Mouse (Mus musculus): ENCODE data around the gene Tbc1d1.
A peak's percentile ranks its signal among the peaks of the same experiment; 100 is the strongest.

Gene Tbc1d1

DNA sequence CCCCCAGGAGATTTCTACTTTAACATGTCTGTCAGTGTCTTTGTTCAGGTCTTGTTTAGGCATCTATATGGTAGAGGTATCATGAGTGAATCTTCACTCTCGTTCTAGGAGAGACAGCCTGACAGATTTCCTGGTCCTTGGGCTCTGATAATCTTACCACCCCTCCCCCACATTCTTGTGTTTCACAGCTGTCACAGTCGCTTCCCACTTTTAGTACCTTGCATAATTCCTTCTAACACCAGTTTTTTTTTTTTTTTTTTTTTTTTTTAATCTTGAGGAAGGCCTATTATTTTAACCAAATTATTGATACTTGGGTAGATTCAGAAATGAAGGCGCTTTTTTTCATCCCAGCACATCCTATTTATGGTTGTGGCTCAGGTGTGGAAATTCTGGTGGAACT, 81.6 kb downstream of the Tbc1d1 start:
- DNase-seq (ENCODE audit: low spot score in 2 of 2), result no peak

- DNase-seq (ENCODE audit: low spot score in 2 of 2), result no peak
Measured at GRCm38 (mm10) chr5:64238894-64239652, 83.0 kb downstream of the Tbc1d1 start.

GRCm38 (mm10) chr5:64240941-64241682, 85.0 kb downstream of the Tbc1d1 start:
- no peak for DNase-seq (ENCODE audit: low spot score in 2 of 2)

DNA sequence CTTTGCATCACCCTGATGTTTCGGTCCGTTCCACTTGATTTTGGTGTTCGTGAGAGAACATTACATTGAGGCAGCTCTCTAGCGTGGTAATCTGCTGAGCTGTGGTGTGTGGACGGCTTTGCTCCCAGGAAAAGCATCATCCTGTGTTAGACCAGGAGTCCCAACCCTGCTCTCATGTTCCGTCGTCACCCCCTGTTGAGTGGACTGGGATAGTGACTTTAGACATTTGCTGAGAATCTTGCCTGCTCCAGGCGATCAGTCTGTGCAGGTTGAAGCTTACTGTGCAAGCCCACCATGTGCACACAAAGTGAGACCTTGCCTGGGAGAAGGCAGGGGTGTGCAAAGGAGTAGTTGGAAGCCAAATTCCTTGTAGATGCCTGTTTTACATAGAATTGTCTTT, 85.8 kb downstream of the Tbc1d1 start:
- no peak for DNase-seq (ENCODE audit: low spot score in 2 of 2)

- no peak for DNase-seq (ENCODE audit: low spot score in 2 of 2)
Measured at GRCm38 (mm10) chr5:64242795-64243455, 86.8 kb downstream of the Tbc1d1 start.

DNA sequence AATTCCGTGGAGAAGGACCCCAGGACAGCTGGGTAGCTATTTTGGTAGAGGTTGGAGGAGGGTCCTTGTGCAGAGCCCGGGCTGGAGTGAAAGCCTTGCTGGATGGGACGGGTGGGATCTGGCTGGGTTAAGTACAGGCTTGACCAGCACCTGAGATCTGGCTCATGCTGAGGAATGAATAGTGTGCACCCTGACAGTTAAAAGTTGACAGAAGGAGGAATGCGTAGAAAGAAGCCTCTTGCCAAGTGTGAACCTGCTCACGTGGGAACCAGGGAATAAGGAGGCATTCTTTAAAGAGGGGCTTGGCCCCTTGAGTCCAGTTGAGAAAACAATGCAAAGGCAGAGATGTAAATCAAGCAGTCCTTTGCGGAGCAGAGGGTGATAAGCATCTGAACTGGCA, 87.6 kb downstream of the Tbc1d1 start:
- DNase-seq (ENCODE audit: low spot score in 2 of 2), result no peak

DNA sequence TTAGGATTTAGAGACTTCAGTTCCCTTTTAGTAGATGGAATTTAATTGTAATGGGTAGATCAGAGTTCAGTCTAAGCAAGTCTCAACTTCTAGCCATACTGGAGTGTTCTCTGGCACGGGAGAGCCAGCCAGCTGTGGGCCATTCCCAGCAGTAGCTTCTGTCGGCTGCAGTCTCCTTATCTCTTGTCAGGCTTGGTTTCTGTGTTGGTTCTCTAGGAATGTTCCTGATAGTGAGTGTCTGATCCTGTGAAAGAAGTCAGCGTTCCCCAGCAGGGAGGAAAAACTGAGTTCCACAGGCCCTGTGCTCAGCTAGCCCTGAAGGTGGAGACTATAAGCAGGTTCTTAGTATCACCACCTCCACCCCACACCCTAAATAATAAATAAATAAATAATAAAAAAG, 88.2 kb downstream of the Tbc1d1 start:
- DNase-seq (ENCODE audit: low spot score in 2 of 2), result no peak

GRCm38 (mm10) chr5:64244745-64245144, 88.6 kb downstream of the Tbc1d1 start:
- no peak for DNase-seq (ENCODE audit: low spot score in 2 of 2)

DNA sequence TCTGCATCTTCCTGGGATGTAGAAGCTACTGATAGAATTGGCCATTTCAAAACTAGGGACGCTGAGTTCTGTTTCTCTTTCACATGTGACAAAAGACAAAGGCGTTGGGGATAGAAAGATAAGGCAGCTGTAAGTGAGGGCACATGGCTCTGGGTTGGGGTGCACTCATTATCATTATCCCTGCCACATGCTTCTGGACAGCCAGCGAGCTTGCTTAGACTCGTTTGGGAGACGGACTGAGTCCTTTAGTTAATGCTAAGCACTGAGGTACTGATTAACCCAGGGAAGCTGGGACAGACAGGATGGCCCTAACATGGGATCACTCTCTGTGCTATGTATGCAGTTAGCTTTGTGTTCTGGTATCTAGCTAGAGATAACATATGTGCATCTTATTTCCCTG, 95.3 kb downstream of the Tbc1d1 start:
- no peak for DNase-seq (ENCODE audit: low spot score in 2 of 2)

- DNase-seq (ENCODE audit: low spot score in 2 of 2), result no peak
Measured at GRCm38 (mm10) chr5:64254278-64254677, 98.2 kb downstream of the Tbc1d1 start.

- no peak for DNase-seq (ENCODE audit: low spot score in 2 of 2)
Measured at GRCm38 (mm10) chr5:64254988-64255387, 98.9 kb downstream of the Tbc1d1 start.

GRCm38 (mm10) chr5:64263348-64263747, 107.2 kb downstream of the Tbc1d1 start:
- no peak for DNase-seq (ENCODE audit: low spot score in 2 of 2)

- DNase-seq (ENCODE audit: low spot score in 2 of 2), result no peak
Measured at GRCm38 (mm10) chr5:64263898-64264478, 107.9 kb downstream of the Tbc1d1 start.

GRCm38 (mm10) chr5:64265145-64265544, 109.0 kb downstream of the Tbc1d1 start:
- DNase-seq (ENCODE audit: low spot score in 2 of 2), result peak in 1 of 2 experiments; percentile 35

GRCm38 (mm10) chr5:64265906-64266305, 109.8 kb downstream of the Tbc1d1 start:
- no peak for DNase-seq (ENCODE audit: low spot score in 2 of 2)

DNA sequence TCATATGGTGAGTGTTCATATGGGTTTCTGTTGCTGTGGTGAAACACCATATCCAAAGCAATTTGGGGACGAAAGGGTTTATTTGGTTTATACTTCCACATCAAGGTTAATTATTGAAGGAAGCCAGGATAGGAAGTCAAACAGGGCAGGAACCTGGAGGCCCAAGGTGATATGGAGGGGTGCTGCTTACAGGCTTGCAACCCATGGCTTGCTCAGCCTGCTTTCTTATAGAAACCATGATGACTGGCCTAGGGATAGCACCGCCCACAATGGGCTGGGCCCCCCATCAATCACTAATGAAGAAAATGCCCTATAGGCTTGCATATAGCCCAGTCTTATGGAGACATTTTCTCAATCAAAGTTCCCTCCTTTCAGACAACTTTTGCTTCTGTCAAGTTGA, 110.4 kb downstream of the Tbc1d1 start:
- DNase-seq (ENCODE audit: low spot score in 2 of 2), result no peak

- DNase-seq (ENCODE audit: low spot score in 2 of 2), result no peak
Measured at GRCm38 (mm10) chr5:64267279-64267678, 111.2 kb downstream of the Tbc1d1 start.

- DNase-seq (ENCODE audit: low spot score in 2 of 2), result no peak
Measured at GRCm38 (mm10) chr5:64269669-64270068, 113.6 kb downstream of the Tbc1d1 start.

- no peak for DNase-seq (ENCODE audit: low spot score in 2 of 2)
Measured at GRCm38 (mm10) chr5:64273517-64273916, 117.4 kb downstream of the Tbc1d1 start.

DNA sequence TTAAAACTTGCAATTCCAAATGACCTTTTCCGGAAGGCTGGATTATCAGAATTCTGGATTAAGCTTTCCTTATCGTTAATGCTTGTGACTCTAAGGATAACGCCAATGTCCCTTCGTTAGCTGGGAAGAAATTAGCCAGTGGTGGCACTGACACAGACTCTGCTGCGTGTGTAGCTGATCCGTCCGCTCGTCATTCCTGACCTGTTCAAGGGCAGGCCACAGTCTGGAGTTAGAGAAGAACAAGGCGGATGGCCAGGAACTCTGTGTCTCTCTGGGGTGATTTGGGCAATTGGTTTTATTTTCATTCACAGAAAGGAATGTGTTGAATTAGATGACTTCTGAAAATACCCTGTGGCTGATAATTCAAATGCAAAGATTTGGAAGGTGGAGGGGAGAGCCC, 118.2 kb downstream of the Tbc1d1 start:
- DNase-seq (ENCODE audit: low spot score in 2 of 2), result no peak

- DNase-seq (ENCODE audit: low spot score in 2 of 2), result peak in 1 of 2 experiments; percentile 44
Measured at GRCm38 (mm10) chr5:64274738-64275451, 118.8 kb downstream of the Tbc1d1 start.
